Mouse (Mus musculus) liver, adult 2 months (tissue): Measurements from ENCODE around the gene Dscaml1.

Source experiments
- CTCF ChIP-seq: fragments of 200-500 bp; IDR thresholded peaks from 2 replicates; pipeline ENCODE4 v1.5.1; 2011; ENCODE audit warnings: low read depth, low read length, control low read depth
- POLR2A ChIP-seq: fragments of 200-500 bp; IDR thresholded peaks from 2 replicates; pipeline ENCODE4 v1.6.1; 2011; ENCODE audit warnings: low read length, control low read depth; ENCODE audit not compliant: insufficient read depth; ENCODE audit errors: extremely low read depth

DNA sequence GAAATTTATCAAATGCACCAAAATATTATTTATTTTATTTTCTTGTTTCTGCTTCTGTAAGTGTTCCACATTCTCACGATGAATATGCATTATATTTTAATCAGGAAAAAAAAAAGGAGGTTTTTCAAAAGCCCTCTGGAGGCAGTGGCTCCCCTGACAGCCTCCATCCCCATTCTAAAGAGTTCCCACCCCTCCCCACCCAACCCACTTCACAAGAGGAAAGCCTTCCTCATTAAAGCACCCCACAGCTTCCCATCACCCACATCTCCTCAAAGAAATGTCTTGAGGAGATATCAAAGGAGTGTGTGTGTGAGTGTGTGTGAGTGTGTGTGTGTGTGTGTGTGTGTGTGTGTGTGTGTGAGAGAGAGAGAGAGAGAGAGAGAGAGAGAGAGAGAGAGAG, 188.2 kb downstream of the Dscaml1 start:
- TF ChIP-seq CTCF (no peak), POLR2A (no peak)
